Mouse (Mus musculus) neural tube, embryonic 14.5 days (tissue): ENCODE data around the gene Frmd4b. TPM values are rescaled to one million over a fixed set of nuclear protein-coding genes. Genes with fewer than 3 reads are reported as not detected.

ENCODE experiments used
- ATAC-seq: fragments of 200-750 bp; cut with Nextera tagmentation; 2 replicates; pipeline ENCODE4 v1.8.0; 2017; ENCODE audit warnings: low read depth, mild to moderate bottlenecking, moderate TSS enrichment, moderate library complexity
- H3K27ac ChIP-seq: fragments of 300-500 bp; sonication (generic); 2 replicates; pipeline ENCODE4 v1.5.1; 2014; ENCODE audit warnings: low read depth, mild to moderate bottlenecking, control low read depth, low read length, moderate library complexity, mixed read lengths
- H3K27me3 ChIP-seq: fragments of 300-500 bp; sonication (generic); 2 replicates; pipeline ENCODE4 v1.6.1; 2014; ENCODE audit warnings: low read length; ENCODE audit not compliant: control insufficient read depth, insufficient read depth
- H3K36me3 ChIP-seq: fragments of 300-500 bp; sonication (generic); 2 replicates; pipeline ENCODE4 v1.6.1; 2014; ENCODE audit warnings: low read length, mixed read lengths; ENCODE audit not compliant: control insufficient read depth, insufficient read depth
- H3K4me1 ChIP-seq: fragments of 300-500 bp; sonication (generic); 2 replicates; pipeline ENCODE4 v1.6.1; 2014; ENCODE audit warnings: low read length; ENCODE audit not compliant: control insufficient read depth, insufficient read depth
- H3K4me2 ChIP-seq: fragments of 300-500 bp; sonication (generic); 2 replicates; pipeline ENCODE4 v1.6.1; 2014; ENCODE audit warnings: mild to moderate bottlenecking, low read depth, low read length, control low read depth
- H3K4me3 ChIP-seq: fragments of 300-500 bp; sonication (generic); 2 replicates; pipeline ENCODE4 v1.5.1; 2014; ENCODE audit warnings: low read depth, low read length, control low read depth, mixed read lengths
- H3K9ac ChIP-seq: fragments of 300-500 bp; sonication (generic); replicated peaks from 2 replicates; pipeline ENCODE4 v1.6.1; 2014; ENCODE audit warnings: low read depth, mild to moderate bottlenecking, control low read depth, low read length, mixed read lengths
- H3K9me3 ChIP-seq: fragments of 300-500 bp; sonication (generic); 2 replicates; pipeline ENCODE4 v1.6.1; 2016; ENCODE audit warnings: low read length; ENCODE audit not compliant: control insufficient read depth
- WGBS: fragments of 180-500 bp; shearing (Covaris S2); extraction: QIAGEN DNeasy Blood & Tissue Kit; methylation state at CpG from one replicate; pipeline ENCODE4 v1.1.7; 2014; 5-methylcytosine and 5-hydroxymethylcytosine counted together
- polyA plus RNA-seq: library from polyadenylated mRNA; unstranded; fragments of >200 nt; fragmentation: Nextera tagmentation; extraction: Ambion mirVana; gene quantifications from 2 replicates; pipeline ENCODE4 v1.2.1, GENCODE M21; 2014

Gene Frmd4b
- polyA plus RNA-seq, 1 experiment from 2014 or later: 26.8 TPM

DNA sequence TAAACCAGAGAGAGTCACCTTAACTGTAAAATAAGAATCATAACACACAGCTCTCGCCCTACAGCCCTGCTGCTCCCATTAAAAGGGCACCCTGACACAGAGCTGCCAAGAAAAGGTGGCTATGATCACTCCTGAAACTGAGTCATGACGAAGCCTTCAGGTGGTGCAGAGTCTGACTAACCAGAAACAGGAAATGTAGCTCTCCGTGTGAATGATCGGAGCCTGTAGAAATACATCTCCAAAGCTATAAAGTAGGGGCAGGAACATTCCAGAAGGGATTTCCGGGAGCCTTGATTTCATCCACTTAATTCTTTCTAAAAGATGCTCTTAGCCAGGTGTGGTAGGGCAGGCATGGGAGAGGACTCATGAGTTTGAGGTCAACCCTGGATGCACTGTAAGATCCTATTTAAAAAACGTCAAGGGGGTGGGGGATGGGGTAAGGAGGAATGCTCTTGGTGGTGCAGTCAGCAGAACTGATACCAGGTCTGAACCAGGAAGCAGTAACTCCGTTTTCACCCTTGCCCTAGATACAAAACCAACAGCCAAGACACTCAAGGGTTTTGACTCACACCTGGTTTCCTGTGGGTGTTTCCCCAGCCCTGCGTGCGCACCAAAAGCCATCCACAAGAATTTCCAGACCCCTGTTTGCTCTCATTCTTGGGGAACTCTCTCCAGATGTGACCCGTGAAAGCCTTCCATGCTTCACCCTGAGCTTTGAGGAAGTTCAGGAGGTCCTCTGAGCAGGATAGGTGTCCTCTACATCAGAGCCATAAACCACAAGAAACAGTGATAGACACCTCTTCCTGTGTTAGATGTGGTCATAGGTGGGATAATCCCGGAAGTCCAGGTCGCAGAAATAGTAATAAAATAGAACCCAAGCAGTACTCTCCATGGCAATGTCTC is 323.4 kb downstream of the Frmd4b start:
- Histone ChIP-seq H3K27ac (no peak overlapping the region), H3K4me2 (no peak overlapping the region), H3K27me3 (no peaks in the 10 kb centered on the region), H3K36me3 (peaks cover 16% of the 10 kb centered on the region), H3K9ac (no peak overlapping the region), H3K4me1 (no peaks in the 10 kb centered on the region), H3K4me3 (no peak overlapping the region), H3K9me3 (no peaks in the 10 kb centered on the region)
- no peak for ATAC-seq
- 88% methylated on average over 12 of the region's 12 CpGs for WGBS

- peaks cover 16% of the 10 kb centered on the region for H3K36me3 ChIP-seq
- WGBS: 88% methylated on average over 5 of the region's 5 CpGs
- no peak for ATAC-seq
Measured at GRCm38 (mm10) chr6:97292894-97293293, 324.4 kb downstream of the Frmd4b start.

DNA sequence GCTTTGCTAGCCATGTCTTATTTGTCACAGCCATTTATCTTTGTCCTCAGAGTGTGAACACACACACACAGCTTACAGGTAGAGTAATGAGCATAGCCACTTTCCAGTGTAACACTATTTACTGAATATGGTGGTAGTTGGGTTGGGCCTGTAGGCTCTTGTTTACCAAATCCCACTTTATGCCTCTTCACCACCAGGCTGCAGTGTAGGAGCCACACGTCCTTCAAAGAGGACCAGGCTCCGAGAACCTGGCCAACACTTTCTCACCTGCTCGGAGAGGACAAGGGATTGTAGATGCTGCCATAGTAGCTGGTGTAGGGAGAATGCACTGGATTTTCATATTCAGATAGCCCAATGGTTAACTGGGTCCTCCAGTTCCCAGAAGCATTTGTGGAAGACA is 325.2 kb downstream of the Frmd4b start:
- H3K36me3 ChIP-seq: peaks cover 16% of the 10 kb centered on the region
- no peak for ATAC-seq

More at GRCm38 (mm10) chr6:97292894-97293293, 324.4 kb downstream of the Frmd4b start:
- Histone ChIP-seq H3K4me3 (no peak overlapping the region), H3K27ac (no peak overlapping the region), H3K27me3 (no peaks in the 10 kb centered on the region), H3K4me1 (no peaks in the 10 kb centered on the region), H3K9me3 (no peaks in the 10 kb centered on the region), H3K9ac (no peak overlapping the region), H3K4me2 (no peak overlapping the region)

GRCm38 (mm10) chr6:97291159-97291908 is 326.0 kb downstream of the Frmd4b start:
- WGBS: 64% methylated on average over 21 of the region's 21 CpGs
- no peaks in the 10 kb centered on the region for H3K4me1 ChIP-seq
- H3K27ac ChIP-seq: no peak overlapping the region
- no peaks in the 10 kb centered on the region for H3K9me3 ChIP-seq
- H3K4me2 ChIP-seq: no peak overlapping the region
- no peak for ATAC-seq
- H3K36me3 ChIP-seq: peaks cover 14% of the 10 kb centered on the region
- H3K9ac ChIP-seq: no peak overlapping the region
- H3K27me3 ChIP-seq: no peaks in the 10 kb centered on the region
- H3K4me3 ChIP-seq: no peak overlapping the region

More for the DNA sequence above, 325.2 kb downstream of the Frmd4b start:
- Histone ChIP-seq H3K9me3 (no peaks in the 10 kb centered on the region), H3K27me3 (no peaks in the 10 kb centered on the region), H3K27ac (no peak overlapping the region), H3K4me2 (no peak overlapping the region), H3K4me1 (no peaks in the 10 kb centered on the region), H3K9ac (no peak overlapping the region), H3K4me3 (no peak overlapping the region)
- WGBS: 93% methylated on average over 3 of the region's 3 CpGs

- 72% methylated on average over 3 of the region's 3 CpGs for WGBS
- ATAC-seq: no peak
Measured at GRCm38 (mm10) chr6:97290687-97291086, 326.7 kb downstream of the Frmd4b start.

DNA sequence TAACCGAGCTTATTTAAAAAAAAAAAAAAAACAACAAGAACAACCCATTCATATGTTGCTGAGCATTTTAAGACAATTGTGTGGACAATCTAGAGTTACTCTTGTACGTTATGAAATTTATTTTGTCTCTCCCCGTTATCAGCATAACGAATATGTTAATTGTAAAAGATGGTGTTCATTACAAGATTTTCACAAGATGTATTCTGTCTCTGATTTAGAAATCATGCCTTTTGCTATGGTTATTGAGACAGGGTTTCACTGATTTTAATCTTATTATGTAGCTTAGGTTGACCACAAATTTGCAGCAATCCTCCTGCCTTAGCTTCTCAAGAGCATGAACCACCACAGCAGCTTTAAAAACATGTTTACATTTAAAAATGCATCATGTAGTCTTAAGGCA is 327.5 kb downstream of the Frmd4b start:
- no peak overlapping the region for H3K4me2 ChIP-seq
- no peaks in the 10 kb centered on the region for H3K4me1 ChIP-seq
- peaks cover 3% of the 10 kb centered on the region; the same call in 1 of the 2 replicates for H3K36me3 ChIP-seq
- no peak overlapping the region for H3K4me3 ChIP-seq
- no peaks in the 10 kb centered on the region for H3K9me3 ChIP-seq
- no peak overlapping the region for H3K27ac ChIP-seq
- H3K27me3 ChIP-seq: no peaks in the 10 kb centered on the region
- WGBS: 93% methylated on average over 4 of the region's 4 CpGs
- no peak overlapping the region for H3K9ac ChIP-seq
- no peak for ATAC-seq

More at GRCm38 (mm10) chr6:97290687-97291086, 326.7 kb downstream of the Frmd4b start:
- Histone ChIP-seq H3K4me2 (no peak overlapping the region), H3K9me3 (no peaks in the 10 kb centered on the region), H3K36me3 (peaks cover 8% of the 10 kb centered on the region), H3K9ac (no peak overlapping the region), H3K4me1 (no peaks in the 10 kb centered on the region), H3K4me3 (no peak overlapping the region), H3K27me3 (no peaks in the 10 kb centered on the region), H3K27ac (no peak overlapping the region)

DNA sequence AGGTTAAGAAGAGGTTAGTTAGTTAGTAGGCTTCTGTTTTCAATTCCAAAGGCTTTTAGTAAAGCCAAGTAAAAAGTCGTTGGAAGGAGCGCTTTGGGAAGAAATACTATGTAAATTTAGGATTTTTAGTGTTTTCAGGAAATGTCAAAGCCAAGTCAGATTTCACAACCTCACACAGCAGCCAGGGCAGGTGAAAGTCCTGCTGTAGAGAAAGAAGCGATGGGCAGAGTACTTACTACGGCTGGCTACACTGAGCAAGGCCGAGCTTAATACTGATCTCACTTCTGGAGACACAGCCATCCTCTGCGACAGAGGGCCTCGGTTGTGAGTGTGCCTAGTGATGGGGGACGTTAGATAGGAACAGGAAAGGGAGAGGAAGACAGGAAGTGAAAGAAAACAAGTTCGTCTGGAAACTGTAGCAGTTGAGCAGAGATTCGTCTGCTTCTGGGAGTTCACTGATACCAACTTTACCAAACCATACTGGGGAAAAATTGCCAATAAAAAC is 328.0 kb downstream of the Frmd4b start:
- H3K27ac ChIP-seq: no peak overlapping the region
- no peaks in the 10 kb centered on the region for H3K9me3 ChIP-seq
- no peaks in the 10 kb centered on the region for H3K4me1 ChIP-seq
- 76% methylated on average over 10 of the region's 10 CpGs for WGBS
- peaks cover 3% of the 10 kb centered on the region; the same call in 1 of the 2 replicates for H3K36me3 ChIP-seq
- no peak overlapping the region for H3K9ac ChIP-seq
- no peak overlapping the region for H3K4me2 ChIP-seq
- no peak for ATAC-seq
- no peaks in the 10 kb centered on the region for H3K27me3 ChIP-seq
- no peak overlapping the region for H3K4me3 ChIP-seq

DNA sequence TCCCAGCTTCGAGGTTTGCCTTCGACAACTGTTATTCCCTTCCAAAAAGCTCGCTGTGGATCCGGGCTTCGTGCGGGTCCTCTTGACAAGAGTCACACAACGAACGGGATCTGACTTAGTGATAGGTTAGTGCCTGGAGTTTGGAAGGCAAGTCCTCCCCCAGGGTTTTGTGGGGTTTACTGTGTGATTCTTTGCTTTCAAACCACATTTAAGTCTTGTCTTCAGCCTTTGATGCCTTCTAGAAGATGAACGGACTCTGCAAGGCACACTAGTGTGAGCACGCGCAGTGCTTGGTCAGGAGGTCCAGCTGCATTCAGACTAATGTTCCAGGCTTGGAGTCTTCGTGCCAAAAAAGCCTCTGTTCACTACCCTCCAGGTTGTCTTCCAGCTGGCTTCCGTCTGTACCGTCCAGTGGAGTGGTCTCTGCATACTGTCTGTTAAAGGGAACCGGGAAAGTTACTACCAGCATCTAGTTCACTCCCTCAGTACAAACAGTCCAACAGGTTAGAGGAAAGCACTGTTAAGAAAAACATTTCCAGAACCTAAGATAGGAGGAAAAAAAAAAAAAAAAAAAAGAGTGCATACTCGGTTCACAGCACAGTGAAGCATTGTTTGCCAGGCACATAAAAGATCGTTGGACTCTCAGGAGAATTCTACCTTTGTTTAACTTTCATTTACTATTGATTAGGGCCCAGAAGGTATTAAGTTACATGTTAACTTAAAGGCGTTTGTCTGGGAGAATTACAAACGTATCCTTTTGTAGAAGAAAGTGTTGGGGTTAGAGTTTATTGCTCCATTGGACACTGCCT is 329.1 kb downstream of the Frmd4b start:
- Histone ChIP-seq H3K4me3 (no peak overlapping the region), H3K9ac (no peak overlapping the region), H3K9me3 (no peaks in the 10 kb centered on the region), H3K4me2 (no peak overlapping the region), H3K36me3 (peaks cover 3% of the 10 kb centered on the region; the same call in 1 of the 2 replicates), H3K27ac (no peak overlapping the region), H3K27me3 (no peaks in the 10 kb centered on the region), H3K4me1 (no peaks in the 10 kb centered on the region)
- no peak for ATAC-seq
- 68% methylated on average over 19 of the region's 19 CpGs for WGBS
